Mouse (Mus musculus) olfactory bulb, adult 2 months (tissue): ENCODE results near the gene Gadd45g. TPM values are rescaled to one million over a fixed set of nuclear protein-coding genes. Genes with fewer than 3 reads are reported as not detected.
A peak's percentile ranks its signal among the peaks of the same experiment; 100 is the strongest.

ENCODE experiments used
- H3K27ac ChIP-seq: fragments of 200-500 bp; 2 replicates; pipeline ENCODE4 v1.5.1; 2012; ENCODE audit warnings: low read depth, low read length; ENCODE audit not compliant: insufficient read depth
- H3K4me1 ChIP-seq: fragments of 200-500 bp; 2 replicates; pipeline ENCODE4 v1.6.1; 2012; ENCODE audit warnings: low read length; ENCODE audit not compliant: control insufficient read depth, insufficient read depth
- H3K4me3 ChIP-seq: fragments of 200-500 bp; 2 replicates; pipeline ENCODE4 v1.5.1; 2012; ENCODE audit warnings: mild to moderate bottlenecking, low read depth, low read length, moderate library complexity; ENCODE audit not compliant: insufficient read depth
- CTCF ChIP-seq: fragments of 200-500 bp; IDR thresholded peaks from 2 replicates; pipeline ENCODE4 v1.5.1; 2012; ENCODE audit warnings: low read depth, mild to moderate bottlenecking, low read length, moderate library complexity; ENCODE audit not compliant: insufficient read depth
- POLR2A ChIP-seq: fragments of 200-500 bp; IDR thresholded peaks from 2 replicates; pipeline ENCODE4 v1.6.1; 2012; ENCODE audit warnings: mild to moderate bottlenecking, low read depth, low read length, moderate library complexity; ENCODE audit not compliant: insufficient read depth
- WGBS: fragments of 180-500 bp; shearing (Covaris S2); methylation state at CpG from one replicate; pipeline ENCODE4 v1.1.7; 2018; 5-methylcytosine and 5-hydroxymethylcytosine counted together
- polyA plus RNA-seq: library from polyadenylated mRNA; stranded (reverse); fragments of >200 nt; gene quantifications from 2 replicates; pipeline ENCODE4 v1.2.4, GENCODE M21; 2012; ENCODE audit warnings: low replicate concordance; ENCODE audit not compliant: missing spikeins, insufficient read depth, insufficient read length

The Gadd45g gene
- polyA plus RNA-seq, 1 experiment: not detected

DNA sequence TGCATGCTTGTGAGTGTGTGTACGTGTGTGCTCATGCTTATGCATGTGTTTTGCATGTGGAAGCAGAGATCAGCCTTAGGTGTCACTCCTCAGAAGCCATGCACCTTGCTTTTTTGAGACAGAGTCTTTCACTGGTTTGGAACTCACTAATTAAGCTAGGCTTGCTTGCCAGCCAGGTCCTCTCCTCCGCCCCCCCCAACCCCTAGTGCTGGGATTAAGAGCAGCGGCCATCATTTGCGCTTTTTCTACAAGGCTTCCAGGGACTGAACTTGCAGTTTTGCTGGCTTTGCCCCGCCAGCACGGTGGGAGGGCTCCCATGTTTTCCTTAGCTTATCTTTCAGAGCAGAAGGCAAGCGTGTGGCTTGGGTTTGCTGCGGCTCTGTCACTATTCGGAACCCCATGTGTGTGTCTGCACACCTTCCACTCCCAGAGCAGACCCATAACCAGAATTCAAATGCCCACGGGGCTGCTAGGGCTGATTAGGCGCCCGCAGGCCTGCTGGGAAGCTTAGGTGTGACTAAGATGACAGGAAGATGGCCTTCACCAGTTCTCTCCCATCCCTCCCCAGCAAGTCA is 4.8 kb upstream of the Gadd45g start:
- TF ChIP-seq POLR2A (no peak), CTCF (no peak)
- WGBS: 40% methylated on average over 12 of the region's 12 CpGs
- H3K27ac ChIP-seq: no peak overlapping the region

DNA sequence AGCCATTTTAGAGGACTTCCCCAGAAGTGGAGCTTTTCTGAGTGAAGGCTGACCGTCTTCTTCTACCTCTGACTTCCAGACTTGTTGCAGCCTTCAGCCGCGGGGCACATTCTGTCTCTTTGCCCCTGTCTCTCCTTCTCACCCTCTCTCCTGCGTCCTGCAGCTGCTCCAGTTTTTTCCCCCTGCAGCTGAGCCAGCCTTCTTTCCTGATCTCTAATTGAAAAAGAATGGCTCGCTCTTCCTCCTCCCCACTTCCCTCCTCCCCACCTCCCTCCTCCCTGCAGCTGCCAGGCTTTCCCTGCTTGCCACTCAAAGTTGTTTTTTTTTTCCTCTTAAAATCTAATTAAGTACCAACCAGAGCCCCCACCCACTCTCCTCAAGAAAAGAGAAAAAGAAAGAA is 4.3 kb upstream of the Gadd45g start:
- no peak overlapping the region for H3K27ac ChIP-seq
- H3K4me1 ChIP-seq: peaks cover 21% of the 10 kb centered on the region
- no peak overlapping the region for H3K4me3 ChIP-seq
- WGBS: 14% methylated on average over 5 of the region's 5 CpGs
- TF ChIP-seq CTCF (no peak), POLR2A (no peak)

More for the DNA sequence above, 4.8 kb upstream of the Gadd45g start:
- H3K4me3 ChIP-seq: no peak overlapping the region
- peaks cover 21% of the 10 kb centered on the region for H3K4me1 ChIP-seq

DNA sequence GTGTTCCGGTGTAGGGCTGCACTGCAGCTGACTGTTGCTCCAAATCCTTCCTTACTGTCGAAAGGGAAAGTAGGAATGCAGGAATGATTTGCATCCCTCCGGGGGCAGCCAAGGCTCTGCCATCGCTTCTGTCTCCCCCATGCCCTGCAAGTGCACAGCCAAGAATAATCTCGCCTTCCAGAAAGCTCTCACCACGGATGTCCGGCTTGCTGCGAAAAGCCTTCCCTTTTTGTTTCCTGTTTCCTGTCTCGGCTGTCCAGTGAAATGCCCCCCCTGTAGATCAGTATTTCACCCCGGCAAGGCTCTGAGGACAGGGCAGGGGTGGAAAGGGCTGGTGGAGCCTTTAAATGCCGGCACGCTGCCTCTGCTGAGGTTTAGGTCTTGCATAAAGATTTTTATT is 3.7 kb upstream of the Gadd45g start:
- no peak overlapping the region for H3K27ac ChIP-seq
- no peak overlapping the region for H3K4me3 ChIP-seq
- WGBS: 26% methylated on average over 12 of the region's 12 CpGs
- H3K4me1 ChIP-seq: peaks cover 21% of the 10 kb centered on the region
- TF ChIP-seq POLR2A (no peak), CTCF (no peak)

DNA sequence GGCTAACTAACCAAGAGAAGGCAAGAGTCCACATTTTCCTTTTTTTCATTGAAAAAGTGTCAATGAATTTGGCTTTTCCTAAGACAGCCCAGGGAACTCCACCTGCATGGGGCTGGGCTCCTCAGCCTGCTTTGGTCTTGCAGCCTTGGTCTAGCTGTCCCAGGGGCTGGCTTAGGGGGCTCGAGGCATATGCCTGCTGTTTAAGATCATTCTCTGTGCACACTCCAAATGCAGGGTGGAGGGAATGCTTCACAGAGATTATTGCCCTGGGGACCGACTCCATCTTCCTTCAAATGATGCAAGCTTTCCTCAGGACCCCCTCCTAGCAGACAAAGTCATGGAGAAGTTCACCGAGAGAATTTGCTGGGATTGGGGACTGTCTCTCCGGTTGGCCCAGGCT is 3.2 kb upstream of the Gadd45g start:
- 85% methylated on average over 4 of the region's 4 CpGs for WGBS
- no peak for TF ChIP-seq POLR2A
- TF ChIP-seq CTCF: no peak
- peaks cover 21% of the 10 kb centered on the region for H3K4me1 ChIP-seq
- no peak overlapping the region for H3K27ac ChIP-seq
- no peak overlapping the region for H3K4me3 ChIP-seq

DNA sequence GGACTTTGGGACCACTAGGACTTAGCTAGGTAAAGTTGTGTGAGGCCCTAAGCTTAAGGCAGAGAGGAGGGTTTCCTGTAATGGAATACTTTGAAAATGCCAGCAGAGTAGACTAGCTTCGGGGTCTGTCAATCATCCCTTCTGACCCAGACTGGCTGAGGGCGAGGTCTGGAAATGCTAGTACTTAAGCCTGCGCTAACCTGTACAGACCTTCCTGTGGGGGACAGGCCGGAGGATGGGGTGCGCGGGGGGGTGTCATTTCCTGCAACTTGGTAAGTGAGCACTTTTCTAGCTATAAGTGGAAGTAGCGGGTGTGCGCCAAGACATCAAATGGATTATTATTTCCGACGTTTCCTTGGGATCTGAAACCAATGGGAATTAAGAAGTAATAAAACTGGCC is 2.4 kb upstream of the Gadd45g start:
- 86% methylated on average over 10 of the region's 10 CpGs for WGBS

DNA sequence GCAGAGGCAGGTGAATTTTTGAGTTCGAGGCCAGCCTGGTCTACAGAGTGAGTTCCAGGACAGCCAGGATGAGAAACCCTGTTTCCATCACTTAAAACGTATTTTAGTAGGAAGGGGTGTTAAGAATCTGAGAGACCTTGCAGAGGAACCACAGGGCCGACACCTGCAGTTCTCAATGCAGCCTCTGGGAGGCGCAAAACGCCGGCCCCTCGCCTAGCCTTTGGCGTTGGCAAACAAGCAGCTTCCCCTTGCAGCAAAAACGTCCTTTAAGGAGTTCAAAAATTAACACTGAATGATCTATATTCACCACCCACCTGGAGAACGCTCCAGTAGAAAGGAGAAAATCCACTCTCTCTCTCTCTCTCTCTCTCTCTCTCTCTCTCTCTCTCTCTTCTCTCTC is 1.8 kb upstream of the Gadd45g start:
- H3K27ac ChIP-seq: no peak overlapping the region
- peaks cover 30% of the 10 kb centered on the region for H3K4me1 ChIP-seq
- H3K4me3 ChIP-seq: no peak overlapping the region
- TF ChIP-seq POLR2A: no peak
- TF ChIP-seq CTCF: peak; percentile 73
- WGBS: 9% methylated on average over 10 of the region's 10 CpGs

More for the DNA sequence above, 2.4 kb upstream of the Gadd45g start:
- TF ChIP-seq CTCF: no peak
- no peak overlapping the region for H3K27ac ChIP-seq
- peaks cover 25% of the 10 kb centered on the region for H3K4me1 ChIP-seq
- no peak overlapping the region for H3K4me3 ChIP-seq

DNA sequence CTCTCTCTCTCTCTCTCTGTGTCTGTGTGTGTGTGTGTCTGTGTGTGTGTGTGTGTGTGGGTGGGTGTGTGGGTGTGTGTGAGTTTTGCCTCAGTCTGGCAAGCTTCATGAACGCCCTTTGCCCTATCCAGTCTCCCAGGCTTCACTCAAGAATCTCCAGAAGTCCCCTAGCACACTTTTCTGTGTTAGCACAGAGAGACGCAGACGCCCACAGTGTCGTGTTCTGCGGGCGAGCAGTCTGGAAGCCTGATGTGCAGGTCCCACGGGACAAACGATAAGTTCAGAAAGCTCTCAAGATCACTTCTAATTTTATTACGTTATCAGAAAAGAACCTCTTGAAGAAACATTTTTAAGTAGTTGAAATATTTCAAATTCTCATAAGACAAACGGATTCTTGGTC is 1.4 kb upstream of the Gadd45g start:
- Histone ChIP-seq H3K27ac (no peak overlapping the region), H3K4me3 (0 out of 2 replicates have a peak overlapping the region, but pooled peaks have one; percentile 64), H3K4me1 (peaks cover 31% of the 10 kb centered on the region)
- WGBS: 8% methylated on average over 10 of the region's 10 CpGs
- TF ChIP-seq CTCF (no peak), POLR2A (no peak)

DNA sequence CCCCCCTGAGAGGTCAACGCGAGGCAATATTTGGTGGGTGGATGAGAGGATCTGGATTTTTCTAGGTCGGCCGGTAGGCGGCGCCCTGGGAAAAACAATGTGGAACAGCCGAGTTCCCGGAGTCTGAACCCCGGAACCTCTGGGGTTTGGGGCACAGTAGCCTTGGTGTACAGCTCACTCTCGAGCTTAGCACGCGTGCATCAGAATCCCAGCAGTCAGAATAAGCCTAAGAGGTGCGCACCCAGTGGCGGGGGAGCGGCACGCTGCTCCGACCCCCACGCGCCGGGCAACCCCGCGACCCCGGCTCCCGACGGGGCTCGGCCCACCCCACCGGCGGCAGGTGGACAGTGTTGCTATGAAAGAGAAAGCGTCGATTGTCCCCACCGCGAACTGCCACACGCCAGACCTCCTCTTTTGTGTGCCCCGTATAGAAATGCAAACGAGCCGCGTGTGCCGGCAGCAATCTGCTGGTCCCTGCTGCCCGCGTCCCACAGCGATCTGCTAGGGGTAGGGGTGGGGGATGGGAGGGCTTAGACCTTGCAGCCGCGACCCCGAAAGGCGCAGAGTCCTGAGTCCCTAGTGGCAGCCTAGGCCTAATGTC is 787 bp upstream of the Gadd45g start:
- Histone ChIP-seq H3K4me1 (peaks cover 31% of the 10 kb centered on the region), H3K4me3 (peak overlapping the region; percentile 64), H3K27ac (peak overlapping the region; percentile 41)
- no peak for TF ChIP-seq POLR2A
- peak; percentile 82 for TF ChIP-seq CTCF
- WGBS: under 1% methylated on average over 45 of the region's 45 CpGs

DNA sequence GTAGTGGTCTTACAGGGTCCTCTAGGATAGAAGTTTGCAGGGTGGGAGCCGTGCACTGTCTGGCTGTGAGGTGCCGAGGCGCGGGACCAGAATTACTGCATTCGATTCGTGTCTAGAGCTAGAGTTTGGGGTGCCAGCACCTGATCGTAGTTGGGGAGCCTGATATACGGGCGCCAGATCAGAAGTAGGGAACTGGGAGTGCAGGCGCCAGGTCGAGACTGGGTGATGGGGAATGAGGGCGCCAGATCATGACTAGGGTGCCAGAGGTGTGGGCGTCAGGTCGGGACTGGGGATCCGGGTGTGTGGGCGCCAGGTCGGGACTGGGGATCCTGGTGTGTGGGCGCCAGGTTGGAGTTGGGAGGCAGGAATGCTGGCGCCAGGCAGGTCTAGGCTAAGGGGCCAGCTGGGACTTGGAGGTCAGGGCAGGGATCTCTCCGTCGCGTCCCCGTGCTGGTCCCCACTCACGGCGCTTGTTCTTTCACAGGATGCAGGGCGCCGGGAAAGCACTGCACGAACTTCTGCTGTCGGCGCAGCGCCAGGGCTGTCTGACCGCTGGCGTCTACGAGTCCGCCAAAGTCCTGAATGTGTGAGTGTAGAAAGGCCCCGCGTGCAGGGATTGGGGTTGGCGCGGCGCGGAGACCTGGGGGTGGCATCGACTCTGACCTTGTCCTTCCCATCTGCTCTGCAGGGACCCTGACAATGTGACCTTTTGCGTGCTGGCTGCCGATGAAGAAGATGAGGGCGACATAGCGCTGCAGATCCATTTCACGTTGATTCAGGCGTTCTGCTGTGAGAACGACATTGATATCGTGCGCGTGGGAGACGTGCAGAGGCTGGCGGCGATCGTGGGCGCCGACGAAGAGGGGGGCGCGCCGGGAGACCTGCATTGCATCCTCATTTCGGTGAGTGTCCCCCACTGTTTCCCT is 653 bp downstream of the Gadd45g start:
- WGBS: under 1% methylated on average over 63 of the region's 63 CpGs
- no peak for TF ChIP-seq CTCF
- TF ChIP-seq POLR2A: no peak
- peak overlapping the region; percentile 69 for H3K4me3 ChIP-seq
- H3K4me1 ChIP-seq: peaks cover 25% of the 10 kb centered on the region
- peak overlapping the region; percentile 86 for H3K27ac ChIP-seq
